Mouse (Mus musculus) embryonic fibroblast, embryonic 13.5 days (primary cell): ENCODE measurements around the gene Mbtps1.

Experiments used
- CTCF ChIP-seq: IDR thresholded peaks from 2 replicates; pipeline ENCODE4 v1.5.1; 2011; ENCODE audit warnings: mild to moderate bottlenecking, control low read depth, low read length, moderate library complexity, borderline replicate concordance; ENCODE audit not compliant: insufficient read depth
- POLR2A ChIP-seq: IDR thresholded peaks from 2 replicates; pipeline ENCODE4 v1.6.1; 2011; ENCODE audit warnings: low read depth, mild to moderate bottlenecking, control low read depth, low read length, moderate library complexity

- TF ChIP-seq POLR2A (no peak), CTCF (no peak)
Observed at GRCm38 (mm10) chr8:119604398-119604803, 45.9 kb upstream of the Mbtps1 start.
